Mouse (Mus musculus) adrenal gland, postnatal 36 days (tissue): ENCODE data around the gene Ostm1. TPM values are rescaled to one million over a fixed set of nuclear protein-coding genes. Genes with fewer than 3 reads are reported as not detected.

Source experiments
- DNase-seq, 2 experiments: peaks; one replicate each; pipeline ENCODE4 v3.0.0; 2021; ENCODE audit warnings: mixed read lengths in 1 of 2
- total RNA-seq, 2 experiments: library from RNA; stranded (reverse); gene quantifications; 2 replicates each; pipeline ENCODE4 v1.2.3; 2021

The Ostm1 gene
- total RNA-seq, 2 experiments from 2014 or later: 25.6 to 29.3 TPM

- peak in 1 of 2 experiments; percentile 7 for DNase-seq
Measured at GRCm38 (mm10) chr10:42680582-42681001, 97.0 kb downstream of the Ostm1 start.

DNA sequence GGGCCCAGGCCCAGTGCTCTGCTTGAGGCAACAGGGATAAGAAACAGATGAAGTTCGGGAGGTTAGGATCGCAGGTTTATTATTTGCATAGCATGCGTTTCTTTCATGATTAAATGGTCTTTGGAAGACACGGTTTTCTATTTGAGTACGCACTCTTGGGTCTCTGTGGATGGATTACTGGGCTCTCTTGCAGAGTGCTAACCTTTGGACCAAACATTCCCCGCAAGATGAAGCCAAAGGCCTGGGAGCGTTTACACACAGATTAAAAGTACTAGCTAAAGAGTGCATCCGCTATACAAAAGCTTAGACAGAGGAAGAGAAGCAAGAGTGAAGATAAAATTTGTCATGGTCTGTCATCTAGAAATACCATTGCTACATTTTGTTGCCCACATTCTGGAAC is 98.8 kb downstream of the Ostm1 start:
- no peak for DNase-seq

GRCm38 (mm10) chr10:42687873-42688272 is 104.3 kb downstream of the Ostm1 start:
- no peak for DNase-seq

DNA sequence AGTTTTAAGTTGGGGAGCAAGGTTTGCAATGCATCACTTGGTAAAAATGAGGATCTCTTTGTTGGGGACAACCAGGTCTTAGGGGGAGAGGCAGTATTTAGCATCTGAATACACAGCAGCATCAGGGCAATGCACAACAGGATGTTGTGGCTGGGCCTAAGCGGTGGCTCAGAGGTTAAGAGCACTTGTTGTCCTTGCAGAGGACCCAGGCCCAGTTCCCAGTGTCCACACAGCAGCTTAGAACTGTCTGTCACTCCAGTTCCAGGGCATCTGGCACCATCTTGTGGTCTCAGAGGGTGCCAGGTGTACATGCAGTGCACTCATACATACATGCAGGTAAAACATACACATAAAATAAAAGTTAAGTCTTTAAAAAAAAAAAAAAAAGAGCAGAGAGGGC is 106.1 kb downstream of the Ostm1 start:
- no peak for DNase-seq

DNA sequence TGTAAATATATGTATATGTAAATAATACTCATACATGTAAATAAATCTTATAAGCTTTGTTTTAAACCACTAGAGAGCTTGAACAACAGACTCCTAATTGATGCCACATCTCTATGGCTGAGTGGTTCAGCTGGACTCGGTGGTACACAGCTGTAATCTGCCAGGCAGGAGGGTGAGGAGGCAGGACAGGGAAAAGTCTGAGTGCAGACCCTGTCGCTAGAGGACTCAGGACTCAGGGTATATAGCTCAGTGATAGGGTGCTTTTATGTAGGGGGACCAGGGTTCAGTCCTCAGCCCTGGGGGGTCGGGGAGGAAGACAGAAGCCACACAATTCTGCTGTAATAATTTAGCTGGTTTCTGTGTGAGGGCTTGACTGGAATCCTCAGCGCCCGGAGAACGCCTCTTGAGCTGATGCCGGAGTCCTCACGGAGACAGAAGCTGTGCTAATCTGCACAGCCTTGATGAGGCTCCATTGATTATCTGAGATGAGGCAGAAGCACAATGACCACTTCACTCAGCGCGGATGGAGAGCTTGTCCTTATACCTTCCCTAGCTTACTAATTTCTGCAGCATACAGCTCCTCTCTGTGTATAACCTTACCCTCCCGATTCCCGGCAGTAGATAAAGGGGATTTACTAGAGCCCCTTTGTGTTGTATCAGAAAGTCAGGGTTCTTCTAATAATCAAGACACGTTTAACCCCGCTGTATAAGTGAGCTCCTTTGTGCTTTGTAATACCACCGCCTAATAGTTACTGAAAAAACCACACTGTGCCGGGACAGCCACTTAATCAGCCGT is 106.8 kb downstream of the Ostm1 start:
- no peak for DNase-seq

GRCm38 (mm10) chr10:42691051-42691450 is 107.4 kb downstream of the Ostm1 start:
- no peak for DNase-seq

GRCm38 (mm10) chr10:42692095-42692494 is 108.5 kb downstream of the Ostm1 start:
- DNase-seq: no peak

- DNase-seq: no peak
Measured at GRCm38 (mm10) chr10:42692794-42693193, 109.2 kb downstream of the Ostm1 start.

- no peak for DNase-seq
Measured at GRCm38 (mm10) chr10:42693482-42693881, 109.9 kb downstream of the Ostm1 start.

DNA sequence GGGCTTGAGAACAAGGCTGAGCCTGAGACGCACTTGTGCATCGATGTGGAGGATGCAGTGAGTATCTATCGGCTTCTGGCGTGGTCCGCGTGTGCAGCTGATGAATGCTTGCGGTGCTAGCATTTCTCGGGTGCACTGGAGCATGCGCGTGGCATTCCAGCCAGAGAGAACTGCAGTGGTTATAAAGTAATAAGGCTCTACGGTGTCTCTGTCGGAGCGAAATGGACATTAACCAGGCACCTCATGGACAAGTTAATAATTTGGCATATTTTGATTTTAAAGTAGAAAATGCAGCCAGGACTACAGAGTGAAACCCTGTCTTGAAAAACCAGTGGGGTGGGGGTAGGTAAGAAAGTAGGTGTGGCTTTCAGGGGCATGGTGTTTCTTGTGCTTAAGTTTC is 112.7 kb downstream of the Ostm1 start:
- no peak for DNase-seq

DNA sequence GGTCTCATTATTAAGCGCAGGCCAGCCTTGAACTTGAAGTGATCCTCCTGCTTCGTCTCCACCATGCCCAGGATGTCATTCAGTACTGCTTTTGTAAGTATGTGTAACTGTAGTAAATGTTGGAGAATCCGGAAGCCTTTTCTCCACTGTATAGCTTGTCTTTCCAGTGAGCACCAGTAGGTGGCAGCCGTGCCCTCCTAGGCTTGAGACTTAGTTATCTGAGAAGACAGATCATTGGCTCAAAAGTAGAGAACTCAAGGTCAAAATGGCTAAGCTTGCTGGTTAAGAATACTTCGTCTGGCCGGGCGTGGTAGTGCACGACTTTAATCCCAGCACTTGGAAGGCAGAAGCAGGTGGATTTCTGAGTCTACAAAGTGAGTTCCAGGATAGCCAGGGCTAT is 113.4 kb downstream of the Ostm1 start:
- peak; percentile 82 for DNase-seq

- no peak for DNase-seq
Measured at GRCm38 (mm10) chr10:42698375-42698774, 114.8 kb downstream of the Ostm1 start.

DNA sequence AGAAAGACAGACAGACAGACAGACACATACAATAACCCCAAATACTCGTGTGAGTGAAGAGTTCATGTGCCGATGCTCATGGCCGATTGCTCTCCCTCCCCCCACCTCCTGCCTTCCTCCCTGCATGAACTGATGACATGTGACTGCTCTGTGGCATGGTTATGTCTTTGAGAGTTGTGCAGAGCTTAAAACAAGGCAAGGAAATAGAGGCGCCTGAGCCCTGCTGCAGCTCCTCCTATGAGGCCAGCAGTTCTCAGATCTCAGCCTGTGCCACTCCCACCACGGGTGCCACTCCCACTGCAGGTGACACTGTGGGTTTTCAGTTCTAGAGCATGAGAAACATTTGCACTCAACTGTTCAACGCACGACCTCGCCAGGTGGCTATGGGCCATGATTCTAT is 115.4 kb downstream of the Ostm1 start:
- no peak for DNase-seq

- DNase-seq: no peak
Measured at GRCm38 (mm10) chr10:42702111-42702510, 118.5 kb downstream of the Ostm1 start.

GRCm38 (mm10) chr10:42714676-42715075 is 131.1 kb downstream of the Ostm1 start:
- DNase-seq: peak; percentile 43 to 59

- no peak for DNase-seq
Measured at GRCm38 (mm10) chr10:42715366-42716035, 131.9 kb downstream of the Ostm1 start.

DNA sequence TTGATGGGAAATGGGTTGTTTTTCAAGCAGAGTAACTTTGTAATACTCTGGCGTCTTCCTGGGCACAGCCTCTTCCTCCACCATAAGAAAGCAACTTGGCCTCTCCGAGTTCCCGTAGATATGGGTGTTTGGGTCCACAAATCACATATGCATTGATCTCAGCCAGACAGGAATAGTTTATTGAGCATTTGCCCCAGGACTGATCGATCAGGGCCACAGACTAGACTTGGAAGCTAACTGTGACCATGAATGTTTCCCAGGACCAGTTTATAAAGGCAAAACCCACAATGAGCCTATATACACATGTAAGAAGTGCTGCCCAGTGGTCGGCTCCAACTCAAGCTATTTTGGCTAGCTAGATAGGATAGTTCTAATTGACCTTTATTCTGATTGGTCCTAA is 138.5 kb downstream of the Ostm1 start:
- no peak for DNase-seq

DNA sequence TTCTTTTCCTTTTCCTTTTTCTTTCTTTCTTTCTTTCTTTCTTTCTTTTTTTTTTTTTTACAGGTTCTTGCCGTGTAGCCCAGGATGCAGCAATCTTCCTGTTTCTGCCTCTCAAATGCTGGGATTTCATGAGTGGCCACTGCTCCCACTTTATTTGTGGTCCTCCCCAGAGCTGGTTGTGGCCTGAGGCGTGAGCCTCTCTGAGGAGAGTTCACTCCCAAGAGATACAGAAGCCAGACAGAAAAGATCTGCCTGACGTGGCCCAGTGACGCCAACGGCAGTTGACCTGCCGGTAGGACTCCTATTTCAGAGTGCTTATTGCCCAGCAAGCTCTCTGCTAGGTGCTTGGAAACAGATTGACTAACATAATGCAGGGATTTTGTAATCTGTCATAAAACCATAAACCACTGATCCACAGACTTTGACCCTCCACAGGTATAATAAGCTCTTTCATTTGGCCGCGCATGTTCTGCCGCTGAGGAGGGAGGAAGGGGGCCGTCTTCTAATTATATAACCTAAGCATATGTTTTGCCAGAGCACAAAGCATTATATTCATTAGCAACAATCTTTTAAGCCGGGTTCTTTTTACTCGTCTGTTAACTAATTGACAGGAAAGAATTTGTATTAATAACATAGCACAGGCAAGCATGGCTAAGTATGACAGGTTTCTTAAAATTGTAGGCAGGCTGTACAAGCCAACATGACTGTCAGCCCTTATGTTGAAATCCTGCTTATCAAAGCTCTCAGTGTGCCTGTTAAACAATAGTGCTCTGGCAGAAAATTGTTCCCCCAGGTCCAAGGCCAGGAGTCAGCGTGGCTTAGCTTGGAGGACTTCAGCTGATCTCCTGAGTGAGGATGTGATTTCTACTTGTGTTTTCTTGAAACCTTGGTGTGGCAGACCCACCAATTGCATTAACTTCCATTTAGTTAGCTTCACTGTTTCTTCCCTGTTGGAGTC is 139.9 kb downstream of the Ostm1 start:
- peak in 1 of 2 experiments; percentile 16 for DNase-seq

- no peak for DNase-seq
Measured at GRCm38 (mm10) chr10:42729607-42730006, 146.0 kb downstream of the Ostm1 start.

DNA sequence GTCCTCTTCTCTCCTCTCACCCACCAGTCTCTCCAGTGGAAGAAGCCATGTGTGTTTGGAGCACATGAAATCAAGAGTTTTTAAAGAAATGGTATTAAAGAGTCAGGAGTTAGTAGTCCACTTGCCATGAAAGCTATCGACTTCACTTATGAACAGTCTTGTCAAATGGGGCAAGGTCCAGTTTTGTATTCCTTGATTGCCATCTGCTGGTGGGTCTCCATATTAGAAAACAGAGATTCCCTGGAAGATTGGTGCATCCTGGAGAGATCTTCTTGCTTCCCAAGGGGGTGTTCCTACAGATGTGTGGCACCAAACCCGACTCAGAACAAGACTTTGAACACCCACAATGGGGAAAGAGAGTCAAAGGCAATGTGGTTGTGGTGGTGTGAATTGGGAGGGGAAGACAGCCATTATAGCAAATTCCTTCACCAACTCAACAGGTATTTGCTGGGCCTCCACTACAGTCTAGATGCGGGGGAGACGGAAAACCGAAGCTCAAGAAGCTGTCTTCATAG is 151.0 kb downstream of the Ostm1 start:
- peak; percentile 16 to 60 for DNase-seq

DNA sequence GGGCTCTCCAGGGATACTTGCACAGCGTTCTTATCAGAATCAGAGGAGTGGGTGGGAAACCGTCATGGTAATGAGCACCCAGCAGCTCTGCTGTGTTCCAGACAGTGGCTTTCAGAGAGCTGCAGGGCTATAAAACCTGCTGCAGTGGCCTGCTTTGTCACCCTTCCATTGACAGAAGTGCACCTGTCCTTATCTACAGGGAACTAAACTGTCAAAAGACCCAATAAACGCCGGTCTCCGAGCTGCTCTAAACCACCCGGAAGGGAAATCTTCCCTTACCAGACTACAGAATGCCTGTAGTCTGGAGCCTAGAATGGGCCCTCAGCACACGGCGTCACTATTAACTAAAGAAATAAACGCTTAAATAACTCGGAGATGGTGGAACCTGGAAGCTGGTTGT is 168.2 kb downstream of the Ostm1 start:
- no peak for DNase-seq
